Mouse (Mus musculus) heart, adult 9 months (tissue): Measurements from ENCODE around the gene Slc19a1.
A peak's percentile ranks its signal among the peaks of the same experiment; 100 is the strongest.

Experiments
- DNase-seq, 2 experiments: peaks; one replicate each; pipeline ENCODE4 v3.0.0; 2022; ENCODE audit warnings: low spot score in 2 of 2

Slc19a1 gene

DNA sequence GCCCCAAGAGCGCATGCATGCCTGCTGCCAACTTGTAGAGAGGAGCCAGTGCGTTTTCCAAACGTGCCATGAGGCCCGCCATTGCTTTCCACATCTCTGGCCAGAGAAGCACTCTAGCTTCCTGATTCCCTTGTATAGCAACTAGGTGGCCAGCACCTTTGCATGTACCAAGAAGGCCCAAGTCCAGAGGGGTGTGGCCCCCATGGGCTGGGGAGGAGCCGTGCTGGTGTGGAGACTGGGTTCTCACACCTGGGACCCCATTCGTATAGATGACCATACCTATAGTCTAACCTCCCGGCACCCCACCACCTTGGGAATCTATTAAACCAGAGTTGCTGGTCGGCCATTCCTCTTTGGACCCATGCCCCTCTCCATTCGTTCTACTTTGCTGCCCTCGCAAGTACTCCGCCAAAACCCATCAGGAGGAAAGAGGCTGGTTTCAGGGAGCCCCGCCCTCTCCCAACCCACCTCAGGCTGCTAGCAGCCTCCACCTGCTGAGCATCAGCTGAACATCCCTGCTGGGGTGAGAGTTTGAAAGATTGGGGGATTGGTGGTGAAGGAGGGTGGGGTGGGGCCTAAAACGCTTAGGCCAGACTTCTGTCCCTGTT lies at the start of gene Slc19a1:
Gene Slc19a1 (plus strand): TSS at position 474 of the 608 bp plus-strand sequence.
- no peak for DNase-seq

- no peak for DNase-seq
These were observed 43.5 kb upstream of the Slc19a1 start for GRCm38 (mm10) chr10:76988586-76988985.

- no peak for DNase-seq
These were observed 39.6 kb upstream of the Slc19a1 start for GRCm38 (mm10) chr10:76992456-76992855.

DNA sequence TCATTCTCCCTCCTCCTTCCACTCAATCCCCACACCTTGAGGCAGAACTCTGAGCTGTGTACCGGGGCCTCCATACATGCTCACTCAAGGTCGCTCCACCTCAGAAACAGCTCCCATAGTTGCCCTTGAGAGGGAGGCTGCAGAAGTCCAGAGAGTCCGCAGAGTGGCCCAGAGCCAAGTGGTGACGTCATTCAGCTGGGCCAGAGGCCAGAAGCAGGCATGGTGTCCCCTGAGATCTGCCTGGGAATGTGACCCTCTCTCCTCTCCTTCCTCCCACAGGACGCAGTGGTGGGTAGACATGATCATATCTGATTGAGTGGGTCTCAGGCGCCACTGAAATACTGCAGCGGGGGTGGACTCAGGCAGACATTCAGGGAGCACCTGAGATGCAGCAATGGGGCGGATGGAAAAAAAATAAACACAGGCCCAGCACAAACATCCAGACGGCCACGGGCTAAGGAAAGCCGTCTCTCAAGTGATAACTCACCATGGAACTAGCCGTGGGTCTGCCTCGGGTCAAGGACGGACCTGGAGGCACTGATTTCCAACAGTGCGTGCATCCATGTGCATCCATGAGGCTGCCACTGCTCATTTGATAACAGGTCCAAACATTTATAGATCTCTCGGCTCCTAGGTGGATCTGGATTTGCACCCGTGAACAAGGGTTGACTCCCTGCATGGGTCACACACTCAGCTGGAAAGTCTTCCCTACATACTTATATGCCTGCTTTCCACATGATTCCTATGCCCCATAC lies 34.1 kb upstream of the Slc19a1 start:
- peak; percentile 47 to 67 for DNase-seq

GRCm38 (mm10) chr10:77004936-77005335 lies 27.1 kb upstream of the Slc19a1 start:
- no peak for DNase-seq

GRCm38 (mm10) chr10:77007433-77008108 lies 24.5 kb upstream of the Slc19a1 start:
- no peak for DNase-seq

- DNase-seq: no peak
These were observed 23.9 kb upstream of the Slc19a1 start for GRCm38 (mm10) chr10:77008109-77008561.

- no peak for DNase-seq
These were observed 23.3 kb upstream of the Slc19a1 start for GRCm38 (mm10) chr10:77008698-77009097.

DNA sequence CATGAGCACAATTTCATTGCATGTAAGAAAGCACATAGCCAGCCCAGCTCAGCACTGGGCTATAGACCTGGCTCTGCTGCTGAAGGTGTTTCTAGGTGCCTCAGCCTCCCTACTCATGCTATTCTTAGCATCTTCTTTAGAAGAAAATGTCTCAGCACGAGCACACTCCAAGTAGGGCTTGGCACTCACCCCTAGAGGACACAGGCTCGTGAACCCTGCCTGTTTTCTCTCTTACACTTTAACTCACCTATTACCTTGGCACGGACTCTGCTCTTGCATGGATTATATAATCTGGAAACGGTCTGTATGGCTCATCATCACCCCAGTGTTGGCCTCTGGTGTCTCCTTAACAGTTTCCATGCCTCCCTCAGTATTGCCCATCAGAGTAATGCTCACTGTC lies 20.4 kb upstream of the Slc19a1 start:
- no peak for DNase-seq

DNA sequence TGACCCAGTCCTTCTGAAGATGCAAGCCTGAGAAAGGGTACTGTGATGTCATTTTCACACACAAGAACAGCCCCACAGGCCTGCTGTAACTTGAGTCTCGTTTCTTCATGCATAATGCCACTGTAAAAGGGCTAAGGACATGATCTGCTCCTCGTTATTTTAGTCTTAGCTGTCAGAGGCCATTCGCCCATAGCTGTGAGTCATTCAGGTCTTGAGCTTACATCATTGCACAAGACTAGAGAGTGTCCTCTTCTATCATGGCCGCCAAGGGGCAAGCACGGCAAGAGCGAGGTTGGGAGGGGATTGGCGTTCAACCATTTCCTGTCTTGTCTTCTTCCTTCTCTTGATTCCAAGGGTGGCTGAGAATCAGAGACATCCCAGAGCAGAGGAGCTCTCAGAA lies 16.0 kb upstream of the Slc19a1 start:
- no peak for DNase-seq

- no peak for DNase-seq
These were observed 15.5 kb upstream of the Slc19a1 start for GRCm38 (mm10) chr10:77016499-77016898.

DNA sequence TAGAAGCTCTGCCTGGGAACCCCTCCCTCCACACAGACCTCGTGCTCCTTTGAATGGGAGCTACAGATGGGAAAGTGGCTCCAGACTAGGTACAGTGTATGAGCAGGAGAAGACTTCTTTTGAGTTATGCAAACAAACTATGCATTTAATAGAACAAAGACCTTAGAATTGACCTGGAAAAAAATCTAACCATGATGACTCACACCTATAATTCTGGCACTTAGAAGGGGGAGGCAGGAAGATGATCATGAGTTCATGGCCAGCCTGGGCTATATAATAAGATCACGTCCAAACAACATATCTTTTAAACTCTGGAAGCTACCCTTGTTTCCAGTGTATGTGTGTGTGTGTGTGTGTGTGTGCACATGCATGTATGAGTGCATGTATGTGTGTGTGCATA lies 15.0 kb upstream of the Slc19a1 start:
- DNase-seq: no peak

DNA sequence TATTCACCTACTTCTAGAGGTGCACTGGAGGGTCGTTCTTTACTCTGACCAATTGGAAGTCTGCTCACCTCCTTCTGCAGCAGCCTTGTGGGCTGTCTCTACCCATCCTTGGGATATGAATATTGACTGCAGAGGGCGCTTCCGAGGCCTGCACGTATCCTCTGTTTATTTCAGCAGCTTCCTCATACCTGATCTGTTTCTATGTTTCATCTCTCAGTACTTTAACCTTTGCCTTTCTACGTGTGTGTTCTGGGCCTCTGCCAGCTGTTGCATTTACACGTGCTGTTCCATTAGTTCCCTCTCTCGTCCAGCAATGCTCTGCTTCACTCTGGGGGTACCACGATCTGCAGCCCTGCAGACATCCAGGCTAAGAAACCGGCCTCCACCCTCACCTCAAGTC lies 14.4 kb upstream of the Slc19a1 start:
- no peak for DNase-seq

DNA sequence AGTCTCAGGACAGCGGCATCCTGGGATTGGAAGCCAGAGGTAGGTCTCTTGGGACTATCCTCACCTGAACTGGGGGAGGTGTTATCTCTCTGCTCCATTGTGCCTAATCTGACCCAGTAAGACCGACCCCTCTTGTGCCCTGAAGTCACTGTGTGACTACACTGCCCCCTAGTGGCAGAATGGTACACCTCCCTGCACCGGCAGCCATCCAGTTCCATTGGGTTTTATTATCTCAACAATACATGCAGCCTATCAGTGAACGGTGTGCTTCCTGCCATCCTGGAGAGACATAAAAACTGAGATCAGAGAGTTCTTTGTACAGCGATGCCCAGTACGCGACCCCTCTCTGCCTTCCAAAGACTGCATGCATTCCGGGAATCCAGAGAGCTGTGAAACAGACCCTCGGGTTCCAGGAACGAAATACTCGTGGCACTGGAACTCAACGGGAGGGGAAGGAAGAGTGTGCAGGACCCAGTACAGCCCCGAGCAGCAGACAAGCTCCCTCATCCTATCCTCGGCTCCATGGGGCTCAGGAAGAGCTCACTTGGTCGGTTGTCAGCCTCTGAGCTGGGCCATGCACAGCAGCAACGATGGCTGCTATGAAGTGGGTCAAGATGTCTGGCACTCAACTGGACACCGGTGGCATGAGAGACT lies 10.5 kb upstream of the Slc19a1 start:
- peak; percentile 39 to 60 for DNase-seq

GRCm38 (mm10) chr10:77022301-77023130 lies 9.5 kb upstream of the Slc19a1 start:
- DNase-seq: no peak

GRCm38 (mm10) chr10:77024231-77024630 lies 7.8 kb upstream of the Slc19a1 start:
- no peak for DNase-seq

- no peak for DNase-seq
These were observed 5.1 kb upstream of the Slc19a1 start for GRCm38 (mm10) chr10:77026944-77027343.

DNA sequence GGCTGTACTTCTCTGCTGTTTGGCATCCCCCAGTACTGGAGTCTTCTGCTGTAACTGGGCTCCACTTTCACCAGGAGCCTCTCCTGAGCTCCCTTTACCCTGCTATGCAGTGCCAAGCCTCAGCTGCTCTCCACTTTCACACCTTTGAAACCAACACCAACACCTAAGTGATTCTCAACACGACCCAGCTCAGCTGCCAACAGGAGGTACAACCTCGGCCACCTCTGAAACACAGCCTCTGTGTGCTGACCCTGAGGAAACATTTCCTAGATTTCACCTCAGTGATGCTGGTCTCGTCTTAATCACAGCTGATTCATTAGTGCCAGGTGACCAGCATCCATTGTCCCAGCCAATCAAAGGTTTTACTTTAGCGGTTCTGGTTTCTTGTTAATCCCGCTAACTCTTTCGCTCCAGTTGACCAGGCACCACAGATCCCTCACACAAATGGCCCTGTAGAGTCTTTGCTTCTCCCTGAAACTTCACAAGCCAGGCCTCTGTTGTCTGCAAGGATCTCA lies 3.2 kb upstream of the Slc19a1 start:
- no peak for DNase-seq

- no peak for DNase-seq
These were observed 2.3 kb upstream of the Slc19a1 start for GRCm38 (mm10) chr10:77029761-77030160.

GRCm38 (mm10) chr10:77030666-77031065 lies 1.4 kb upstream of the Slc19a1 start:
- DNase-seq: no peak
